Mouse (Mus musculus) kidney, adult 2 months (tissue): ENCODE measurements at regions not wholly inside any gene's neighbourhood (a gene's known extent, or its start where the extent isn't known, plus 50 kb on each side); places are given as distances from the start of the nearest gene placed in this dataset.

ENCODE experiments used
- DNase-seq: peaks from one replicate; pipeline ENCODE4 v3.0.0; 2021
- H3K27ac ChIP-seq: fragments of 200-500 bp; 2 replicates; pipeline ENCODE4 v1.5.1; 2012; ENCODE audit warnings: low read depth, low read length, control low read depth, inconsistent platforms; ENCODE audit not compliant: insufficient read depth
- H3K27me3 ChIP-seq: fragments of 200-500 bp; replicated peaks from 2 replicates; pipeline ENCODE4 v1.6.1; 2012; ENCODE audit warnings: mild to moderate bottlenecking, moderate library complexity, low read length, inconsistent platforms; ENCODE audit not compliant: control insufficient read depth, insufficient read depth
- H3K36me3 ChIP-seq: fragments of 200-500 bp; 2 replicates; pipeline ENCODE4 v1.6.1; 2012; ENCODE audit warnings: mild to moderate bottlenecking, moderate library complexity, low read length, inconsistent platforms; ENCODE audit not compliant: control insufficient read depth, insufficient read depth
- H3K4me1 ChIP-seq: fragments of 200-500 bp; 2 replicates; pipeline ENCODE4 v1.6.1; 2011; ENCODE audit warnings: low read length; ENCODE audit not compliant: control insufficient read depth, insufficient read depth
- H3K4me3 ChIP-seq: fragments of 200-500 bp; 2 replicates; pipeline ENCODE4 v1.5.1; 2011; ENCODE audit warnings: mild to moderate bottlenecking, low read depth, low read length, control low read depth; ENCODE audit not compliant: insufficient read depth
- CTCF ChIP-seq: fragments of 200-500 bp; conservative IDR thresholded peaks from 2 replicates; pipeline ENCODE4 v1.5.1; 2011; ENCODE audit warnings: low read depth, mild to moderate bottlenecking, control low read depth, low read length, moderate library complexity, mixed read lengths; ENCODE audit not compliant: insufficient read depth, insufficient read length
- POLR2A ChIP-seq: fragments of 200-500 bp; IDR thresholded peaks from one replicate; pipeline ENCODE4 v1.6.1; 2011; ENCODE audit warnings: low read depth, low read length, control low read depth
- WGBS: fragments of 180-500 bp; shearing (Covaris S2); methylation state at CpG from one replicate; pipeline ENCODE4 v1.1.7; 2018; 5-methylcytosine and 5-hydroxymethylcytosine counted together

GRCm38 (mm10) chr10:25089705-25090386, 162.6 kb upstream of the Arg1 start:
- Histone ChIP-seq H3K4me1 (no peaks in the 10 kb centered on the region), H3K4me3 (no peak overlapping the region), H3K36me3 (no peaks in the 10 kb centered on the region), H3K27me3 (no peaks in the 10 kb centered on the region), H3K27ac (no peak overlapping the region)
- no peak for DNase-seq
- no peak for TF ChIP-seq POLR2A
- no peak for TF ChIP-seq CTCF
- 71% methylated on average over 4 of the region's 4 CpGs for WGBS

- Histone ChIP-seq H3K36me3 (no peaks in the 10 kb centered on the region), H3K27me3 (no peaks in the 10 kb centered on the region), H3K27ac (no peak overlapping the region), H3K4me1 (no peaks in the 10 kb centered on the region), H3K4me3 (no peak overlapping the region)
- DNase-seq, result no peak
- TF ChIP-seq CTCF (no peak), POLR2A (no peak)
- 96% methylated on average over 17 of the region's 17 CpGs for WGBS
These were observed 159.5 kb upstream of the Arg1 start for GRCm38 (mm10) chr10:25086745-25087144.

GRCm38 (mm10) chr10:25082930-25083329, 155.6 kb upstream of the Arg1 start:
- H3K36me3 ChIP-seq, result no peaks in the 10 kb centered on the region
- WGBS, result 36% methylated on average over 10 of the region's 10 CpGs
- H3K4me3 ChIP-seq, result no peak overlapping the region
- H3K27ac ChIP-seq, result no peak overlapping the region
- DNase-seq, result peak; percentile 23
- no peaks in the 10 kb centered on the region for H3K4me1 ChIP-seq
- no peaks in the 10 kb centered on the region for H3K27me3 ChIP-seq
- no peak for TF ChIP-seq CTCF

- H3K27me3 ChIP-seq, result no peaks in the 10 kb centered on the region
- H3K4me1 ChIP-seq, result no peaks in the 10 kb centered on the region
- no peak overlapping the region for H3K27ac ChIP-seq
- H3K36me3 ChIP-seq, result no peaks in the 10 kb centered on the region
- 58% methylated on average over 2 of the region's 2 CpGs for whole genome bisulfite sequencing
- no peak overlapping the region for H3K4me3 ChIP-seq
- TF ChIP-seq CTCF (no peak), POLR2A (no peak)
- DNase-seq, result no peak
These were observed 145.3 kb upstream of the Arg1 start for GRCm38 (mm10) chr10:25072617-25073016.

- no peaks in the 10 kb centered on the region for H3K27me3 ChIP-seq
- no peaks in the 10 kb centered on the region for H3K4me1 ChIP-seq
- DNase-seq, result no peak
- TF ChIP-seq CTCF (no peak), POLR2A (no peak)
- no peaks in the 10 kb centered on the region for H3K36me3 ChIP-seq
- no peak overlapping the region for H3K27ac ChIP-seq
- WGBS, result 60% methylated on average over 8 of the region's 8 CpGs
- H3K4me3 ChIP-seq, result no peak overlapping the region
These were observed 141.0 kb upstream of the Arg1 start for GRCm38 (mm10) chr10:25068301-25068700.

- Histone ChIP-seq H3K4me3 (no peak overlapping the region), H3K4me1 (no peaks in the 10 kb centered on the region), H3K27me3 (no peaks in the 10 kb centered on the region), H3K36me3 (no peaks in the 10 kb centered on the region), H3K27ac (no peak overlapping the region)
- no peak for DNase-seq
- 94% methylated on average over 6 of the region's 6 CpGs for WGBS
- no peak for TF ChIP-seq POLR2A
- TF ChIP-seq CTCF, result no peak
These were observed 137.5 kb upstream of the Arg1 start for GRCm38 (mm10) chr10:25064701-25065362.

GRCm38 (mm10) chr10:25061402-25062055, 134.2 kb upstream of the Arg1 start:
- peak; percentile 7 for DNase-seq
- TF ChIP-seq CTCF (no peak), POLR2A (no peak)
- 26% methylated on average over 13 of the region's 13 CpGs for WGBS
- no peaks in the 10 kb centered on the region for H3K4me1 ChIP-seq
- H3K36me3 ChIP-seq, result no peaks in the 10 kb centered on the region
- no peak overlapping the region for H3K27ac ChIP-seq
- no peak overlapping the region for H3K4me3 ChIP-seq
- no peaks in the 10 kb centered on the region for H3K27me3 ChIP-seq
